Mouse (Mus musculus) embryonic facial prominence, embryonic 14.5 days (tissue): ENCODE data around the gene Hspa12a. TPM values are rescaled to one million over a fixed set of nuclear protein-coding genes. Genes with fewer than 3 reads are reported as not detected.

Experiments used
- ATAC-seq: fragments of 200-750 bp; cut with Nextera tagmentation; 2 replicates; pipeline ENCODE4 v1.8.0; 2017; ENCODE audit warnings: low read depth, moderate number of reproducible peaks, moderate TSS enrichment
- DNase-seq: peaks from one replicate; pipeline ENCODE4 v3.0.0-alpha.2; 2015; ENCODE audit warnings: low spot score
- H3K27ac ChIP-seq: fragments of 300-500 bp; sonication (generic); replicated peaks from 2 replicates; pipeline ENCODE4 v1.5.1; 2014; ENCODE audit warnings: low read depth, mild to moderate bottlenecking, low read length, moderate library complexity
- H3K27me3 ChIP-seq: fragments of 300-500 bp; sonication (generic); replicated peaks from 2 replicates; pipeline ENCODE4 v1.6.1; 2014; ENCODE audit warnings: low read length; ENCODE audit not compliant: control insufficient read depth, insufficient read depth
- H3K36me3 ChIP-seq: fragments of 300-500 bp; sonication (generic); 2 replicates; pipeline ENCODE4 v1.6.1; 2014; ENCODE audit warnings: low read length, mixed read lengths; ENCODE audit not compliant: control insufficient read depth, insufficient read depth
- H3K4me1 ChIP-seq: fragments of 300-500 bp; sonication (generic); 2 replicates; pipeline ENCODE4 v1.6.1; 2014; ENCODE audit warnings: antibody characterized with exemption, low read length; ENCODE audit not compliant: control insufficient read depth, insufficient read depth
- H3K4me2 ChIP-seq: fragments of 300-500 bp; sonication (generic); 2 replicates; pipeline ENCODE4 v1.6.1; 2014; ENCODE audit warnings: low read depth, mild to moderate bottlenecking, low read length, moderate library complexity, mixed read lengths
- H3K4me3 ChIP-seq: fragments of 300-500 bp; sonication (generic); 2 replicates; pipeline ENCODE4 v1.5.1; 2014; ENCODE audit warnings: low read depth, mild to moderate bottlenecking, low read length
- H3K9ac ChIP-seq: fragments of 300-500 bp; sonication (generic); 2 replicates; pipeline ENCODE4 v1.6.1; 2014; ENCODE audit warnings: low read depth, mild to moderate bottlenecking, low read length, moderate library complexity, mixed read lengths
- H3K9me3 ChIP-seq: fragments of 300-500 bp; sonication (generic); 2 replicates; pipeline ENCODE4 v1.6.1; 2016; ENCODE audit warnings: low read length; ENCODE audit not compliant: control insufficient read depth
- WGBS: fragments of 180-500 bp; shearing (Covaris S2); extraction: QIAGEN DNeasy Blood & Tissue Kit; methylation state at CpG from one replicate; pipeline ENCODE4 v1.1.7; 2014; 5-methylcytosine and 5-hydroxymethylcytosine counted together
- polyA plus RNA-seq: library from polyadenylated mRNA; unstranded; fragments of >200 nt; fragmentation: Nextera tagmentation; extraction: Ambion mirVana; gene quantifications from 2 replicates; pipeline ENCODE4 v1.2.1, GENCODE M21; 2014

Gene Hspa12a
- 5.8 and 7.0 TPM in 2 replicates for polyA plus RNA-seq

DNA sequence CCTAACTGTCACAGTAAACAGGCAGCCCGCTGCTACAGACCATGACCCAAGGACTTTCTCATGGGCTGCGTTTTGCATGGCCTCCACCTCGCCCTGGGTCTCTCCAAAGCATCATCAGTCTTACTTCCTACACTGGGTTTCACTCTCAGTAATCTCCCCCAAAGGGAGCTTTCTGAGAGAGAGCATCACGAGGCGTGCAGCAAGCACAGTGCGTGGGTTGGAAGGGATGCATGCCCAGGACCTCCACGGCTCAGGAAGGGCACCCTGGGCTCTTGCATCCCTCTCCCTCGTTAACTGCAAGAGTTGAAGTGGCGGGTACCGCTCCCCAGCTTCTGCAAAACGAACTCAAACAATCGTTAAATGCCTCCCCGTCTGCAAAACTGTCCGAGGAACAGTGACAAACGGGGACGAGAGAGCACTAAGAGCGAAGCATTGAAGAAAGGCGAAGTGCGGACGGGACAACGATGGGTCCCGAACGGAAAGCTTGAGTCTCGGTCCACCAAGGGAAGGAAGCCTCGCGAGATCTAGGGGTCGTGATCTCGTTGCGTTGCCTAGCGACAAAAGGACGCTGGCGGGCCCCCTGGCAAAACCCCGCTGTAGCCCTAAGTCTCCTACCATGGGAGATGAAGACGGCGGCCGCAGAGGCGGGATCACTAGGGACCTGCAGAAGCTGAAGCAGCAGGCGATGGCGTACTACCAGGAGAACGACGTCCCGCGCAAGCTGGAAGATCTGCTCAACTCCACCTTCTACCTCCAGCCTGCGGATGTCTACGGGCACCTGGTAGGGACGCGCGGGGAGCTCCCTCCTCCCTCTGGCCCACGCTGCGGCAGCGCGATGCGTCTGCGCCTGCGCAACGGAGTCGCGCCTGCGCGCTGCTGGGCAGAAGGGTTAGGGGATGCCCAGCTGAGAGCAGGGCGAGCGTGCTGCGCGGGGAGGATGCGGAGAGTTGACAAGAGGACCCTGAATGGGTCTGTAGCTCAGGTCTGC lies at the start of gene Hspa12a, which contains the start of gene Eno4:
Gene Hspa12a, minus strand, starts transcription at position 814 of the 988 bp plus-strand sequence.
Gene Eno4, plus strand, starts transcription at position 585 of the 988 bp plus-strand sequence.
- H3K27ac ChIP-seq = peak within 1 kb of the TSS; percentile 75
- H3K4me2 ChIP-seq = peak within 1 kb of the TSS; percentile 90
- peak; percentile 97 for ATAC-seq
- peak within 1 kb of the TSS; percentile 80 for H3K9ac ChIP-seq
- peak; percentile 96 for DNase-seq
- 0 out of 2 replicates have a peak, but pooled peaks cover 3% of the 10 kb centered on the region for H3K27me3 ChIP-seq
- H3K9me3 ChIP-seq = no peaks in the 10 kb centered on the region
- H3K4me1 ChIP-seq = peaks cover 4% of the 10 kb centered on the region; the same call in 1 of the 2 replicates
- WGBS = under 1% methylated on average over 52 of the region's 65 CpGs
- peak within 1 kb of the TSS; percentile 64 for H3K4me3 ChIP-seq
- no peaks in the 10 kb centered on the region for H3K36me3 ChIP-seq

- ATAC-seq = peak; percentile 27; the same call in 1 of the 2 replicates
- Histone ChIP-seq H3K36me3 (no peaks in the 10 kb centered on the region), H3K27me3 (0 out of 2 replicates have a peak, but pooled peaks cover 3% of the 10 kb centered on the region), H3K4me2 (0 out of 2 replicates have a peak overlapping the region, but pooled peaks have one; percentile 20), H3K9me3 (no peaks in the 10 kb centered on the region), H3K4me1 (peaks cover 11% of the 10 kb centered on the region), H3K27ac (no peak overlapping the region), H3K4me3 (no peak overlapping the region), H3K9ac (no peak overlapping the region)
- DNase-seq = peak; percentile 59
- WGBS = 17% methylated on average over 9 of the region's 9 CpGs
Observed at GRCm38 (mm10) chr19:58981571-58981970, 38.1 kb upstream of the Hspa12a start.

DNA sequence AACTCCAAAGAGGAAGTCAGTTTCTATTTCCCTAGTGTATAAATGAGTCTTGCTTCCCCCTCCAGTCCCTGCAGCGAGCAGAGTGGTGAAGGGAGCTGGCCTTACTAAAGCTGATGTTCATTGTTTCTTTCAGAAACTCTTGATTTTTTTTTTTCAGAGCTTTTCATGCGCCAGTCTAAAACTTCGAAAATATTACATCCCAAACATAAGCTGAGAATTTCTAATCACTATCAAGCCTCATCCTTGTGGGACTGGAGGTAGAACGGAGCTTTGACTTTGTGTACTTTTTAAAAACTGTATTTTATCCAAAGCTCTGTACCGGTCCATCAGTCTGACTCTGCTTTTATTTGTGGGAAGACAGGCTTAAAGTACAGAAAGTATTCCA lies 36.6 kb upstream of the Hspa12a start:
- 0 out of 2 replicates have a peak, but pooled peaks cover 3% of the 10 kb centered on the region for H3K27me3 ChIP-seq
- no peak overlapping the region for H3K27ac ChIP-seq
- DNase-seq (peak; percentile 18), ATAC-seq (no peak)
- peak overlapping the region; percentile 16; the same call in 1 of the 2 replicates for H3K4me3 ChIP-seq
- H3K4me2 ChIP-seq = peak overlapping the region; percentile 39
- H3K36me3 ChIP-seq = no peaks in the 10 kb centered on the region
- WGBS = 58% methylated on average over 5 of the region's 5 CpGs
- H3K9me3 ChIP-seq = no peaks in the 10 kb centered on the region
- H3K4me1 ChIP-seq = peaks cover 11% of the 10 kb centered on the region
- no peak overlapping the region for H3K9ac ChIP-seq

DNA sequence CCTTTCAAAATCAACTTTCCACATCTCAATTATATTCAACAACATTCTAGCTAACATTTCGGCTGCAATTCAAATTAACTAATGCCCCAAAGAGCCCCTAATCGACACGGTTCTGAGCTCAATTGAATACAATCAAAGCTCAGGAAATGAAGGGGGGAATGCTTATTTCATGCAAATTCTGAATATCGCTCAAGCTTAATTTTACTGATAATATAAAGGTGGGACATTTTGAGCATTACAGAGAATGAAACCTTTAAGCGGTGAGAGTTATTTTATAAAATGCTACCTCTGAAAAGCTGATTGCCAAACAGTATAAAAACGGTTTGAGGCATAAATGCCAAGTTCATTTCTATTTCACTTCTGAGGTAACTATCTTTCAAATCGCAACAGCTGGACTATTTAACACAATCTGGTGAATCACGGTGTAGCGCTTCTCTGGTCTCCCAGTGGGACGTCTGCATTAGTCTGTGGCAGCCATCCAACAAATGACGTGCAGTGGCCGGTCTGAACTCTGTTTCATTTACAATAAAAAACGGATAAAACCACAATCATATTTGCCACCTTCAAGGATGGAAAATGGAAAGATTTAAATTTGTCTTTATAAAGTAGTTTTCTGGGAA lies 36.1 kb upstream of the Hspa12a start:
- Histone ChIP-seq H3K4me3 (peak overlapping the region; percentile 16; the same call in 1 of the 2 replicates), H3K9ac (no peak overlapping the region), H3K4me2 (peak overlapping the region; percentile 39), H3K36me3 (no peaks in the 10 kb centered on the region), H3K9me3 (no peaks in the 10 kb centered on the region), H3K27me3 (0 out of 2 replicates have a peak, but pooled peaks cover 3% of the 10 kb centered on the region), H3K27ac (no peak overlapping the region), H3K4me1 (peaks cover 11% of the 10 kb centered on the region)
- peak; percentile 83 for DNase-seq
- 27% methylated on average over 13 of the region's 13 CpGs for WGBS
- ATAC-seq = 0 out of 2 replicates have a peak, but pooled peaks have one; percentile 31

GRCm38 (mm10) chr19:58978401-58979171 lies 35.1 kb upstream of the Hspa12a start:
- Histone ChIP-seq H3K4me2 (peak overlapping the region; percentile 39), H3K9me3 (no peaks in the 10 kb centered on the region), H3K36me3 (no peaks in the 10 kb centered on the region), H3K27ac (no peak overlapping the region), H3K4me1 (peaks cover 11% of the 10 kb centered on the region), H3K4me3 (no peak overlapping the region), H3K9ac (no peak overlapping the region), H3K27me3 (0 out of 2 replicates have a peak, but pooled peaks cover 3% of the 10 kb centered on the region)
- peak; percentile 56 for ATAC-seq
- peak; percentile 60 for DNase-seq
- WGBS = 45% methylated on average over 11 of the region's 11 CpGs

- no peaks in the 10 kb centered on the region for H3K36me3 ChIP-seq
- H3K4me2 ChIP-seq = no peak overlapping the region
- no peak overlapping the region for H3K4me3 ChIP-seq
- ATAC-seq (peak; percentile 54), DNase-seq (peak; percentile 62)
- 0 out of 2 replicates have a peak, but pooled peaks cover under 1% of the 10 kb centered on the region for H3K27me3 ChIP-seq
- no peak overlapping the region for H3K9ac ChIP-seq
- no peak overlapping the region for H3K27ac ChIP-seq
- WGBS = 40% methylated on average over 11 of the region's 11 CpGs
- H3K4me1 ChIP-seq = peaks cover 7% of the 10 kb centered on the region; the same call in 1 of the 2 replicates
- H3K9me3 ChIP-seq = no peaks in the 10 kb centered on the region
Observed at GRCm38 (mm10) chr19:58975216-58975863, 31.9 kb upstream of the Hspa12a start.

- Histone ChIP-seq H3K4me3 (no peak overlapping the region), H3K27me3 (no peaks in the 10 kb centered on the region), H3K9me3 (no peaks in the 10 kb centered on the region), H3K27ac (no peak overlapping the region), H3K9ac (no peak overlapping the region), H3K36me3 (no peaks in the 10 kb centered on the region), H3K4me1 (peaks cover 6% of the 10 kb centered on the region; the same call in 1 of the 2 replicates), H3K4me2 (no peak overlapping the region)
- no peak for ATAC-seq
- WGBS = 84% methylated on average over 8 of the region's 8 CpGs
- no peak for DNase-seq
Observed at GRCm38 (mm10) chr19:58974126-58974525, 30.7 kb upstream of the Hspa12a start.
